Mouse (Mus musculus): ENCODE results near the gene Rab44.

- no peak for TF ChIP-seq CTCF (IDR thresholded peaks at IDR 0.05; ENCODE audit: extremely low read depth, insufficient read depth, insufficient read length, insufficient replicate concordance)
- no peak for TF ChIP-seq POLR2A (IDR thresholded peaks at IDR 0.05; ENCODE audit: low read depth, low read length)
Measured at GRCm38 (mm10) chr17:29170431-29171000, 56.6 kb downstream of the Rab44 start.

All from spleen, adult 2 months (tissue).